Mouse (Mus musculus) activated CD4-positive, CD25-positive, alpha-beta regulatory T cell, adult 4 months (primary cell): ENCODE data around the gene Olfr773. TPM values are rescaled to one million over a fixed set of nuclear protein-coding genes. Genes with fewer than 3 reads are reported as not detected.
"Not testable (repeated sequence)": the region's sequence is repeated elsewhere in the genome, so short reads cannot be mapped to it uniquely, and the experiment has no call there.

ENCODE experiments used
- ATAC-seq: one replicate; pipeline ENCODE4 v1.8.0; 2017
- polyA plus RNA-seq, 2 experiments: library from polyadenylated mRNA; unstranded; fragments of 100-300 nt; shearing (Covaris generic); gene quantifications; one replicate each; pipeline ENCODE4 v1.2.1; 2017

Olfr773 gene
- polyA plus RNA-seq = not detected

- not testable (repeated sequence) for ATAC-seq
These were observed at the start of gene Olfr773 for GRCm38 (mm10) chr10:129187319-129187718. TSS of gene Olfr773 (minus strand) at chr10:129187419.

GRCm38 (mm10) chr10:129235904-129236303, 48.7 kb upstream of the Olfr773 start, which contains the start of gene Olfr774:
TSS of gene Olfr774 (plus strand) at chr10:129236204.
- ATAC-seq = no peak

GRCm38 (mm10) chr10:129230737-129231136, 43.5 kb upstream of the Olfr773 start:
- no peak for ATAC-seq

GRCm38 (mm10) chr10:129177821-129178220, 9.4 kb downstream of the Olfr773 start, which contains the start of gene Olfr772:
TSS of gene Olfr772 (minus strand) at chr10:129177921.
- ATAC-seq = not testable (repeated sequence)

- no peak for ATAC-seq
These were observed 22.6 kb downstream of the Olfr773 start, which contains the start of gene Olfr771 for GRCm38 (mm10) chr10:129164651-129165050. TSS of gene Olfr771 (minus strand) at chr10:129164751.

DNA sequence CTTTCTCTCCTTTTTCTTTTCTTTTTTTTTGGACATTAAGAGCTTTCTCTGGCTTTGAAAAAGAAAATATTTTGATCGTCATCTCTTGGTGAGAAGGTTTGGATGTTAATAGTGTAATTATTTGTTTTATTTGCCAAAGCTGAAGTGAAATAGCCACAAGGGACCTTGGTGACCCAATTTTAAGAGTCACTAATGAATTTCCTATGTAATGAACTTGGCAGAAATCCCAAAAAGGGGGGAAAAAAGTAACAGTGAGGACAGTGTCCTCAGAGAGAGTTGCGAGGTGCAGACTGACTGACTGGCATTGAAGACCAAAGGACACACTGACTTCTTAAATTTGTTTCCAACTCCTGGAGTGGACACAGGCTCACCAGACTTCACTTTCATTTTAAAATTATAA, 48.3 kb downstream of the Olfr773 start, which contains the start of gene Olfr770:
Gene Olfr770 (minus strand): TSS at position 101 of the 400 bp plus-strand sequence.
- no peak for ATAC-seq

Other genes with a start within 250 kb of the Olfr773 start
- gene Mettl7b, start 226.4 kb downstream of the Olfr773 start, polyA plus RNA-seq = not detected
- gene Olfr9, start 198.0 kb downstream of the Olfr773 start, polyA plus RNA-seq = not detected
- gene Olfr763, start 176.6 kb downstream of the Olfr773 start, polyA plus RNA-seq = not detected
- not detected for gene Olfr764-ps1, start 147.5 kb downstream of the Olfr773 start, polyA plus RNA-seq
- gene Olfr765, start 137.4 kb downstream of the Olfr773 start, polyA plus RNA-seq = not detected
- not detected for gene Olfr766-ps1, start 118.4 kb downstream of the Olfr773 start, polyA plus RNA-seq
- gene Olfr767, start 104.5 kb downstream of the Olfr773 start, polyA plus RNA-seq = under 1 TPM in 1 of 2 experiments, not detected in 1; 0.09 TPM
- gene Olfr768, start 88.0 kb downstream of the Olfr773 start, polyA plus RNA-seq = not detected
- under 1 TPM in 1 of 2 experiments, not detected in 1; 0.21 TPM for gene Olfr769, start 69.6 kb downstream of the Olfr773 start, polyA plus RNA-seq
- not detected for gene Olfr770, start 48.4 kb downstream of the Olfr773 start, polyA plus RNA-seq
- not detected for gene Olfr771, start 22.7 kb downstream of the Olfr773 start, polyA plus RNA-seq
- gene Olfr772, start 9.5 kb downstream of the Olfr773 start, polyA plus RNA-seq = not detected
- gene Olfr774, start 48.8 kb upstream of the Olfr773 start, polyA plus RNA-seq = not detected
- not detected for gene Olfr775, start 61.0 kb upstream of the Olfr773 start, polyA plus RNA-seq
- gene Olfr776, start 71.7 kb upstream of the Olfr773 start, polyA plus RNA-seq = not detected
- gene Olfr777, start 84.1 kb upstream of the Olfr773 start, polyA plus RNA-seq = not detected
- under 1 TPM in 1 of 2 experiments, not detected in 1; 0.33 TPM for gene Olfr780, start 130.7 kb upstream of the Olfr773 start, polyA plus RNA-seq
- gene Olfr781, start 141.4 kb upstream of the Olfr773 start, polyA plus RNA-seq = not detected
- gene Olfr782, start 161.4 kb upstream of the Olfr773 start, polyA plus RNA-seq = not detected
- gene Olfr784, start 196.7 kb upstream of the Olfr773 start, polyA plus RNA-seq = not detected
- gene Olfr785, start 218.0 kb upstream of the Olfr773 start, polyA plus RNA-seq = not detected
- not detected for gene Olfr786, start 239.9 kb upstream of the Olfr773 start, polyA plus RNA-seq